Mouse (Mus musculus) kidney, adult 18-20 months (tissue): ENCODE data around the gene 7530416G11Rik.

Source experiments
- DNase-seq: peaks from one replicate; pipeline ENCODE4 v3.0.0; 2021

Gene 7530416G11Rik

DNA sequence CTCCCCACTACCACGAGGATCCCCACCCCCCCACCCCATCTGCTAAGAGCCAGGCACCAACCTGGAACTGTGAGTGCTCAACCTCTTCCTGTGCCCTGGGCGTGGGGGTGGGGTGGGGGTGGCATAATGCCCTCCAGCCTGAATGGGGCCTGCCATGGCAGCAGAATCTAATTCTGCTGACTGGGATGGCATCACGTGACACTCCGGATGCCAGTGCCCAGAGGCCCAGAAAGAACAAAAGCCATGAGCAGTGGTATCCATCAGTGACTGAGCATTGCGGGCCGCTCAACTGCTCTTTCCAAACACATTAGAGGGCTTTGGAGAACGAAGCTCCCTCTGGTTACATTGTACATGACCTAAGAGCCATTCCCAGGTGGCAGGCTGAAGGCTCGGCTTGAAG, at the start of gene 7530416G11Rik:
7530416G11Rik (minus strand) TSS at position 101 of the 400 bp plus-strand sequence.
- DNase-seq: no peak

- DNase-seq: no peak
These were observed 43.5 kb upstream of the 7530416G11Rik start for GRCm38 (mm10) chr15:85546500-85546899.

DNA sequence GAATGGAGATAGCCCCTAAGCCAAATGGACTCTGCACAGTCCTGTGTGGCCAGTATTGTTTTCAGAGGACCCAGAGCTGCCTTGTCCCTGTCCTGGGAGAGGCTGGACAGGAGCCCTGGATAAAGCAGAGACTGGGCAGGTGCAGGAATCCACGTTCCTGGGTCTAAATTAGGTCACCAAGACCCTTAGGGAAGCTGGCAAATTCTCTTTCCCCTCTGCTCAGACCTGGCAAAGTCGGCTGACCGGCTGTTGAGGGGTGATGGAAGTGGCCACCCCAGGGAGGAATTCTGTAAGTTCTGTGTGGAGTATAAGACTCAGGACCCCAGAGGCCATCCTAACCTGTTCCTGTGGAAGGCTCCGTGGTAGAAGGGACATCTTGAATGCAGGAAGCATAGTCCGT, 42.3 kb upstream of the 7530416G11Rik start:
- DNase-seq: no peak

GRCm38 (mm10) chr15:85538170-85538569, 35.1 kb upstream of the 7530416G11Rik start:
- DNase-seq: peak; percentile 65

- DNase-seq: no peak
These were observed 34.1 kb upstream of the 7530416G11Rik start for GRCm38 (mm10) chr15:85537151-85537550.

DNA sequence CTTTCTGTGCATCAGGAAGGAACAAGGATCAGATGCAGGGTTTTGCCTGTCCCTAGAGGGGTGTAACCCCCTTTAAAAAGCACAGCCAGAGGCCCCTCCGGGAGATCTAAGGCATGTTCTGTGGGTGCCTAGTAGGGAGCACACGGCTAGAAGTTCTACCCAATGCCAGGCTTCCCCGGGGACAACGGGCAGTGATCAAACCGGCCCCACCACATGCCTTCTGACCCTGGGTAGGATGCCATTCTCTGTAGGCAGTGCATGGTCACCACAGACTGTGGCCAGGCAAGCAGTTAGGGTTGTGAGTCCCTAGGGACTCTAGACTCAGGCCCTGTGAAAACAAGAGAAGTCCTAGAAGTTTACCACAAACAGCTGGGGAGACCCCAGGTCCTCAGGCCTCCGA, 31.6 kb upstream of the 7530416G11Rik start:
- DNase-seq: no peak

DNA sequence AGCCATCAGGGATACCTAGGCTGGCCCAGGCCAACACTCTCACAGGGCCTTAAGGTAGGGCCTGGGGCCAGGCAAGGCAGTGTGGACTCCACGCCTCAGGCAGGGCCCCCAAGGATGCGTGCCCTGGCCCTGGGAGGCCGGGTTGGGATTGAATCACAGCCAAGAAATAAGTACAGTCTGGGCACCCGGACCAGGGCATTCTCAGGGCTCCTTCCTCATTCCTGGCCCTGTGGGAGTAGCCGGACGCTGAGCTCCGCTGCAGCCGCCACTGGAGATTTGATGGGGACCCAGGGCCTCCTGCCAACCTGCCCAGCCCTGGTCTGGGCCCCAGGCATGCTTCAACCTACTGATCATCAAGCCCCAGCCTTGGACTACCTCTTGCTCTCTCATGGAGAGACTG, 31.2 kb upstream of the 7530416G11Rik start:
- DNase-seq: peak; percentile 67

GRCm38 (mm10) chr15:85532063-85532462, 29.0 kb upstream of the 7530416G11Rik start:
- DNase-seq: peak; percentile 46

DNA sequence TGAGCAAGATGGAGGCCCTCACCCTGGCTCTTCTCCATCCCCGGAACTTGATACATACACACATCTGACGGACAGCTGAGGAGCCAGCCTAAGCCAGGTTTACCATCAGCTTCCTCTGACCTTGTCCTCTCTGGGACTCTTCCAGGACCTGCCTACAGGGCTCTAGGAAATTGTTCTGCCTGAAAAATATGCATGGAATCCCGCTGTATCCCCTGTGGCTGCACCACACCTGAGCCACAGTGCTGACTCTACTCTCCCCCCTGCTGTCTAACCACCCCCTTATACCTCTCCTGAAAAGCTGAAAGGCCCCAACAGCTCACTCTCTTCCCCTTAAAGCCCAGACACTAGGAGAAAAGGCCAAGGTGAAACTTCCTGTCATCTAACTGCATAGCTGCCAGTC, 26.9 kb upstream of the 7530416G11Rik start:
- DNase-seq: no peak

DNA sequence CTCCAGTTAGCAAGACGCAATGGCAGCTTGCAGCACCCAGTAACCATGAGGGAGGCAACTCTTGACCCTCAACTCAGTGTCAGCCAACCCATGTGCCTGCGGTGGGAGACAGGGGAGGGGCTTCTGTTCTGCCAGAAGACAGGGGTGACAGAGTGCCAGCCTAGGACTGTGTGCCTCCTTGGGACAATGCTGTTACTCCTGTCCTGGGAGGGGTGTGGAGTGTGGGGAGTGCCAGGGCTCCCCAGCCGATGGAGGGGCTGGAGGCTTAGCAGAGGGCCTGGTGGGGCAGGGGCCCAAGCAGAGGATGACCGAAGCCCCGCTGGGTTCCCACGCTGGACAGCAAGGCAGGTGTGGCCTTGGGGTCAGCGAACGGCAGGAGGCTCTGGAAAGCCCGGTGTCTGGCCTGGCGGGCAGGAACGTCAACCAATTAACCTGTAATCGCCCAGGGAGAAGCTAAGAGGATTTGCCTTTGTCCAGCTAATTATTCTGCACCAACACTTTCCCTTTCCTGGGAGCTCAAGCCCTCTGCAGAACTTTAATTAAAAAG, 21.4 kb upstream of the 7530416G11Rik start:
- no peak for DNase-seq

GRCm38 (mm10) chr15:85523173-85523991, 20.4 kb upstream of the 7530416G11Rik start:
- DNase-seq: peak; percentile 70

- no peak for DNase-seq
These were observed 16.4 kb upstream of the 7530416G11Rik start for GRCm38 (mm10) chr15:85519438-85519837.

DNA sequence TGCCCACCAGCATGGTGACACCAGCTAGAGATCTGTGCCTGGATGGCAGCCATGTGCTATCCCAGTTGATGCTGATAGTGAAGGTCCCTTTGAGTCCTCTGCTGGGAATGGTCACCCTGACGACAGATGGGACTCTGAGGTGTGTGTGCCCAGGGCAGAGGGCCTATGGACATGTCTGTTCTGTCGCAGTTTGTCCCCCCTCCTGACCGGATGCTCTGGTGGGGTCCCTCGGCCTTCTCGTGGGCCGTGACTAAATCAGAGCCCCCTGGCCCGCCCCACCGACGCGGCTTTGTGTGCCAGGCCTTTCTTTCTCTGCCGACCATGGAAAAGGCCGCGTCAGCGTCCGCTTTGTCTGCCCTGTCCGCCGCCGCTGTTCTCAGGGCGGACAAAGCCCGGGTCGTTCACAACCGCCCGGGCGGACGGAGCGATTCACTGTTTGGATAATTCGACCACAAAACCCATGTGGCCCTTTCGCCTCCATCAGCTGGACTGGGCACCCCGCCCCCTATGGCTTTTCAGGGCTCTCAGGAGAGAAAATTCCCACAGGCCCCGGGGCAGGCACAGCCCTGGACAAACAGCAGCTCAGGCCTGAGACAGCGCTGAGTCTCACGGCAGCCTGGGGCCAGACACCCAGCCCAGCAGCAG, 4.5 kb upstream of the 7530416G11Rik start:
- no peak for DNase-seq

GRCm38 (mm10) chr15:85506680-85507079, 3.7 kb upstream of the 7530416G11Rik start:
- DNase-seq: no peak

DNA sequence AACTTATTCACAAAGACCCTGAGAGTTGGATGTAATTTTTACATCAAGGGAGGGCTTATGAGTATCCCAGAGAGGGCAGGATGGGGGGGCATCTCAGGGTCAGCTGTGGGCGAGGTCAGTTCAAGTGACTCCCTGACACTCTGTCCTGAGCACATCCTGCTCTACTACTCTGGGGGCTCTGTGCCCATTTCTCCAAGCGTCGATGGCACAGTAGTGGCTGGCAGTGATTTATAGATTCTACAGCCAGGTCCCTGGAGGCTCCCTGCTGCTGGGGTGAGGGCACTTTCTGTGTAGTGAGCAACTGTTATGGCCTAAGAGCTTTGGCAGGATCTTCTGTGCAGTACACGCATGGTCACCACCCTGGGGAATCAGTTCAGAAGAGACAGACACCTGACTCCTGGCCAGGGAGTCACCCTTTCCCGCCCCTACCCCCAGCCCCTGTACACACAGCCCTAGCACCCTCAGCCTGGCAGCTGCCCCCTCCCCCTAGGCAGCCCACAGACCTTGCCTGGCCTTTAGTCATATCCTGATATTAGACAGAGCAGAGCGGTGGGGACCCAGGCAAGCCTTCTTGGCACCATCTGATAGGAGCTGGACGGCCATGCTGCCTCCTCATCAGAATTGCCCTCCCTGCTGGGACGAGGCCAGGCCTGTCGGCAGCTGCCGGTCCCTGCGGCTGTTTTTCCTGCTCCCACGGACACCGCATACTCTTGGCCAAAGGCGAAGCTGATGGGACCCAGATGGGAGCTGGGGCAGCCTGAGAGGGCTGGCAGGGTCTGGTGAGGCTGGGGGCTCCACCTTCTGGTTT, 2.3 kb upstream of the 7530416G11Rik start:
- no peak for DNase-seq

DNA sequence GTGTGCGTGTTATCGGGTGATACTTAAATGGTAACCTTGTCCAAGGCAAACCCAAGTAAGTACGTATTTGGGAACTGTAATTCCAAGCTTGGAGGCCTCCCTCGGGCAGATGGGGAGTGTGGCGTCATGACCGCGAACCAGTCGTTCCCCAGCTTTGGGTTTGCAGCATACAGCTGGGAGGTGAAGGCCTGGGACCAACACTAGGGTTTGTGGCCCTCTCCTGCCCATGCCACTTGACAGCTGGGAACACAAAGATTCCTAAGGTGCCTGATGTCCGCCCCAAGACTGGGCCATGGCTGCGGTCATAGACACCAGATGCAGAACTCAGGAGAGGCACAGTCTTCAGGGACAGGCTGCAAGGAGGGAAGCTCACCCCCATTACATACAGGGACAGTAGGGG, 2.8 kb downstream of the 7530416G11Rik start:
- no peak for DNase-seq

- no peak for DNase-seq
These were observed 5.0 kb downstream of the 7530416G11Rik start for GRCm38 (mm10) chr15:85497981-85498475.

DNA sequence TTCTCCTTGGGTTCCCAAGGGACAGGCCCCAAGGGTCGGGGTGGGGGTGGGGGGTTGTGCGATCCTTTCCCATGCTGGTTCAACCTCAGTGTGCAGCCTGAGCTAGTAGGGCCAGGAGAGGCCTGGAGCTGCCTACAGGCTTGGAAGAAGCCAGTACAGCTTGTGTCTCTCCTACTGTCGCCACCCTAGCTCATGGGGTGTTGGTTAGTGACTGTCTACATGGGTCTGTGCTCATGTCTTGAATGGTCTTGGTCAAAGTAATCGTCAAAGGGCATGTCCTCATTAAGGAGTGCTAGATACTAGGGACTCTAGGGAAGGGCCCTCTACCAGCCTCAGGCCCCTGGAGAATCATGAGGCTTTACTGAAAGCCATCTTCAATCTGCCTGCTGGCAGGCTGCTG, 5.5 kb downstream of the 7530416G11Rik start:
- DNase-seq: no peak

DNA sequence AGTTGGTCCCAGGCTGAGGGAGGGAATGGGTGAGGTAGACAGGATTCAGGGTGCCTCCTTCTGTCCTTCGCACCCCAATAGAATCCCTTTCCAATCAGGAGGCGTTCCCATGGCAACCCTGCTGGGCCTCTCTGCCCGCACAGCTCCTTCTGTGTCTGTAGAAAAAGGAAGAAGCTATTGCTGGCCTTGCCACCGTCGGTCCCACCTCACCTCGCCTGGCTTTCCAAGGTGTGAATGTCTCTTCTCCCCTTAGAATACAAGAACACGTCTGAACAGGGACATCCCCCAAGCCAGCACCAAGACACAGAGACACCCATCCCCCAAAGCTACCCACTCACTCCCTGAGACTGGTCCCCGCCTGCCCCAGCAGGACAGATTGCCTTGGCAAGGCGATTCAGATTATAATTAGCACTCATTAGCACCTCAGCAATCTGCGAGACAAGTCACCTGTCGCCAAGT, 8.8 kb downstream of the 7530416G11Rik start:
- DNase-seq: no peak

GRCm38 (mm10) chr15:85489751-85490150, 13.3 kb downstream of the 7530416G11Rik start:
- no peak for DNase-seq

- no peak for DNase-seq
These were observed 14.1 kb downstream of the 7530416G11Rik start for GRCm38 (mm10) chr15:85488900-85489299.

DNA sequence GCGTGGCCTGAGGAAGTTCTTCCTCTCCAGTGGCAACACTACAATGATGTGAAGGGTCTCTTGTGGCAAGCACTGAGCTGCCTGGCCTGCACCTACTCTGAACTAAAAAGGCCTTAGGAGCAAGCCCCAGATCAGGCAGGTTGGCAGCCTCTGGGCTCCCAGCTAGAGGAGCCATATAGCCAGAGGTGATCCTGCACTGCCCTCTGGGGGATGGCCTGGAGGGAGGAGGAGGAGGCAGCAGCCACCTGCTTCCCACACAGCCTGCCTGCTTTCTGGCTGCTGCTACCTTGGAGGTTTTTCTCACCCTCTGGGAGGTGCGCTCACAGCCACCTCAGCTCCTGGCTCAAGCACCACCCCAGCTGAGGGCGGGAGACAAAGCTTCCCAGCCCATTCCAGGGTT, 22.4 kb downstream of the 7530416G11Rik start:
- DNase-seq: peak; percentile 23

DNA sequence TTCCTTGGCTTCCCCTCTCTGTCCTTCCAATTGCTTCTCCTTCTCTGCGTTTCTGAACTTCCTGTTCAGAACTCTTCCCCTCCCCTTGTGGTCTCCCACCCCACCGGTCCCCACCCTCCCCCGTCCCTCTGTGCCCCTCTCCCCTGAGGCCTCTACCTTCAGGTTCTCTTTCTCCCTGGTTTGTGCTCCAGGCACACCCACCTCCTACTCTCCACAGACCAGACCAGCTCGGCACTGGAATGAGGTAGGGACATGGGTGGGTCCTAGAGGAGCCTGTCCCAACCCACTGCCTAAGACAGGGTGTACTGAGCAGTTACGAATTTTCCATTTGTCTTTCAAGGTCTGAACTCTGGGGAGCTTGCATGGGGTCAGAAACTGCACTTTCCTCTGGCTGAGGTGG, 23.1 kb downstream of the 7530416G11Rik start:
- no peak for DNase-seq
